Comparison of ENCODE assay signal across 8 mouse cellular contexts in genomic region chr5:147848164-147848863, GRCm38 (mm10). TPM values are rescaled to one million over a fixed set of nuclear protein-coding genes. Genes with fewer than 3 reads are reported as not detected.
DNase-seq lines count a peak whose midpoint lies in the region; ATAC-seq and TF ChIP-seq lines count a peak whose summit lies in the region.

No protein-coding gene starts in this region.

- TF ChIP-seq CTCF in left cerebral cortex, adult 2 months (IDR thresholded peaks at IDR 0.05): peak; percentile 80

- intact Hi-C loops in left cerebral cortex, adult 2 months (cut with DNase I): loop anchor here (2.0 to 10.0 kb wide), 5 partner anchors 131 to 934 kb away; partner anchors contain the start of gene Flt3

- no peaks in the 10 kb centered on the region for H3K4me1 ChIP-seq in hindbrain, embryonic 12.5 days
- H3K4me1 ChIP-seq in midbrain, embryonic 12.5 days: peaks cover 5% of the 10 kb centered on the region; the same call in 1 of the 2 replicates

- H3K9me3 ChIP-seq in hindbrain, embryonic 12.5 days (replicated peaks): no peaks in the 10 kb centered on the region
- H3K9me3 ChIP-seq in midbrain, embryonic 12.5 days: no peaks in the 10 kb centered on the region

- H3K4me3 ChIP-seq in hindbrain, embryonic 12.5 days: no peak overlapping the region
- H3K4me3 ChIP-seq in left cerebral cortex, adult 2 months: no peak overlapping the region
- no peak overlapping the region for H3K4me3 ChIP-seq in midbrain, embryonic 12.5 days

- WGBS in hindbrain, embryonic 12.5 days: 26% methylated on average over 16 of the region's 16 CpGs
- 23% methylated on average over 16 of the region's 16 CpGs for WGBS in midbrain, embryonic 12.5 days

- ATAC-seq in hindbrain, embryonic 12.5 days (ENCODE audit: low FRiP score): no peak
- ATAC-seq in midbrain, embryonic 12.5 days (ENCODE audit: low FRiP score, low read depth): peak; percentile 65

- H3K4me2 ChIP-seq in hindbrain, embryonic 12.5 days (replicated peaks): peak overlapping the region; percentile 24; the same call in 1 of the 2 replicates
- H3K4me2 ChIP-seq in midbrain, embryonic 12.5 days (replicated peaks): peak overlapping the region; percentile 34

- DNase-seq in ovary, postnatal 10 days (ENCODE audit: low spot score): peak; percentile 62
- no peak for DNase-seq in ovary, adult 18-20 months (ENCODE audit: low spot score)
- DNase-seq in cerebellum, adult 18-20 months: peak; percentile 50 to 73
- peak; percentile 71 for DNase-seq in forelimb bud, embryonic 11.5 days (ENCODE audit: low read depth, low spot score)
- DNase-seq in left cerebral cortex, adult 2 months (ENCODE audit: extremely low spot score in 1 of 2, low spot score in 2 of 2): peak; percentile 57 to 68
- DNase-seq in spleen, adult 12 weeks (ENCODE audit: low spot score): peak; percentile 7

- H3K9ac ChIP-seq in hindbrain, embryonic 12.5 days: no peak overlapping the region
- H3K9ac ChIP-seq in midbrain, embryonic 12.5 days (replicated peaks): no peak overlapping the region

- H3K27me3 ChIP-seq in hindbrain, embryonic 12.5 days: no peaks in the 10 kb centered on the region
- H3K27me3 ChIP-seq in midbrain, embryonic 12.5 days: no peaks in the 10 kb centered on the region

- H3K27ac ChIP-seq in hindbrain, embryonic 12.5 days: no peak overlapping the region
- 0 out of 2 replicates have a peak overlapping the region, but pooled peaks have one; percentile 47 for H3K27ac ChIP-seq in left cerebral cortex, adult 2 months
- H3K27ac ChIP-seq in midbrain, embryonic 12.5 days (replicated peaks): no peak overlapping the region

- H3K36me3 ChIP-seq in hindbrain, embryonic 12.5 days: no peaks in the 10 kb centered on the region
- no peaks in the 10 kb centered on the region for H3K36me3 ChIP-seq in midbrain, embryonic 12.5 days

RNA-seq across cellular contexts. Expression of gene Pomp, which starts 11.9 kb away (rescaled TPM):
- 469 and 476 TPM in 2 replicates for polyA plus RNA-seq in hindbrain, embryonic 12.5 days (2016; fragmentation: Nextera tagmentation; extraction: Ambion mirVana)
- 100 to 1,000 TPM; 186 to 206 TPM for total RNA-seq in left cerebral cortex, adult 2 months (2021)
- polyA plus RNA-seq in midbrain, embryonic 12.5 days (2016; fragmentation: Nextera tagmentation; extraction: Ambion mirVana): 497 and 501 TPM in 2 replicates

RNA-seq across cellular contexts. Expression of gene Slc46a3, which starts 46.3 kb away (rescaled TPM):
- polyA plus RNA-seq in hindbrain, embryonic 12.5 days (2016; fragmentation: Nextera tagmentation; extraction: Ambion mirVana): 3.5 and 3.6 TPM in 2 replicates
- 1 to 10 TPM; 5.5 to 8.8 TPM for total RNA-seq in left cerebral cortex, adult 2 months (2021)
- polyA plus RNA-seq in midbrain, embryonic 12.5 days (2016; fragmentation: Nextera tagmentation; extraction: Ambion mirVana): 4.7 and 6.4 TPM in 2 replicates
